Mouse (Mus musculus) brain, embryonic 14.5 days (tissue): ENCODE results near the gene Dgkg.

ENCODE experiments used
- CTCF ChIP-seq: fragments of 200-500 bp; IDR thresholded peaks from 2 replicates; pipeline ENCODE4 v1.5.1; 2012; ENCODE audit warnings: inconsistent platforms, mild to moderate bottlenecking, moderate library complexity, borderline replicate concordance; ENCODE audit not compliant: insufficient read depth, insufficient read length; ENCODE audit errors: extremely low read depth
- POLR2A ChIP-seq: fragments of 200-500 bp; IDR thresholded peaks from 2 replicates; pipeline ENCODE4 v1.6.1; 2012; ENCODE audit warnings: mild to moderate bottlenecking, inconsistent platforms, borderline replicate concordance; ENCODE audit not compliant: poor library complexity, insufficient read depth, insufficient read length, severe bottlenecking; ENCODE audit errors: extremely low read depth

DNA sequence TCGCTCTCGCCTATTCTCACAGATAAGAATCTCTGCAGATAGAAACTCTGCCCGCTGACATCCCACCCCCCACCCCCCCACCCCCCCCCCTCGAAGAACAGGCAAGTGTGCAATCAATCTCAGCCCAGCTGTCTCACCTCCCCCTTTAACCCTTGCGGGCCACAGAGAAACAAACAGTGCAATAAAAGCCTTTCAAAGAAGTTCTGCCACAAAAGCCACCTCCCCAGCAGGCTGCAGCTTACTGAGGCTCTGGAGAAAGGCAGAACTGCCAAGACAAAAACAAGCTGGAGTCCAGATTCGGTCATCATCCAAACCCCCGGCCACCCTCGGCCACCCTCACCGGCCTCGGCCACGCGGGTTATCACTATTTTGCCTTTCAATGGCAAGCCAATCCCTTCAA lies 223.1 kb downstream of the Dgkg start:
- TF ChIP-seq POLR2A: no peak
- TF ChIP-seq CTCF: no peak
